Mouse (Mus musculus) C2C12 (cell line): ENCODE data around the gene Castor1. TPM values are rescaled to one million over a fixed set of nuclear protein-coding genes. Genes with fewer than 3 reads are reported as not detected.

ENCODE experiments used
- H3K27me3 ChIP-seq: one replicate; pipeline ENCODE4 v1.6.1; 2011; ENCODE audit not compliant: control insufficient read depth, insufficient read depth, insufficient read length
- H3K36me3 ChIP-seq: one replicate; pipeline ENCODE4 v1.6.1; 2011; ENCODE audit not compliant: control insufficient read depth, insufficient read depth
- H3K4me3 ChIP-seq: one replicate; pipeline ENCODE4 v1.5.1; 2011; ENCODE audit warnings: mild to moderate bottlenecking, control low read depth; ENCODE audit not compliant: poor library complexity, insufficient read depth, severe bottlenecking
- H3K79me2 ChIP-seq: one replicate; pipeline ENCODE4 v1.6.1; 2011; ENCODE audit not compliant: control insufficient read depth, insufficient read depth
- H3K79me3 ChIP-seq: one replicate; pipeline ENCODE4 v1.6.1; 2011; ENCODE audit warnings: low read depth, control low read depth
- H3ac ChIP-seq: one replicate; pipeline ENCODE3; 2011; ENCODE audit warnings: low read depth; ENCODE audit not compliant: control insufficient read depth, insufficient read length
- CEBPB ChIP-seq: IDR thresholded peaks from one replicate; pipeline ENCODE4 v1.6.1; 2011; ENCODE audit warnings: low read depth, mild to moderate bottlenecking, control low read depth, moderate library complexity
- CTCF ChIP-seq: IDR thresholded peaks from one replicate; pipeline ENCODE4 v1.5.1; 2011; ENCODE audit not compliant: control insufficient read depth, insufficient read depth, insufficient read length
- FOSL1 ChIP-seq: IDR thresholded peaks from one replicate; pipeline ENCODE4 v1.8.0; 2011; ENCODE audit warnings: mild to moderate bottlenecking, low read length; ENCODE audit not compliant: poor library complexity, insufficient read depth, severe bottlenecking
- MAX ChIP-seq: IDR thresholded peaks from one replicate; pipeline ENCODE4 v1.6.1; 2011; ENCODE audit warnings: mild to moderate bottlenecking, control low read depth
- MYOD1 ChIP-seq: IDR thresholded peaks from one replicate; pipeline ENCODE4 v1.6.1; 2011; ENCODE audit warnings: low read depth; ENCODE audit not compliant: control insufficient read depth, insufficient read length
- MYOG ChIP-seq: IDR thresholded peaks from one replicate; pipeline ENCODE4 v1.6.1; 2011; ENCODE audit not compliant: control insufficient read depth, insufficient read length; ENCODE audit errors: extremely low read depth
- USF1 ChIP-seq: IDR thresholded peaks from one replicate; pipeline ENCODE4 v1.6.1; 2011; ENCODE audit warnings: low read depth, mild to moderate bottlenecking, control low read depth, moderate library complexity
- polyA plus RNA-seq: library from polyadenylated mRNA; unstranded; fragments of >200 nt; fragmentation: generic; extraction: Trizol; gene quantifications from one replicate; pipeline ENCODE4 v1.2.1, GENCODE M21; 2012; ENCODE audit warnings: missing spikeins

The Castor1 gene
- polyA plus RNA-seq, 1 experiment = 1.5 TPM

GRCm38 (mm10) chr11:4236546-4237067 is 18.6 kb downstream of the Castor1 start:
- TF ChIP-seq USF1 (no peak), FOSL1 (no peak), CEBPB (no peak), CTCF (no peak), MAX (no peak), MYOD1 (no peak), MYOG (no peak)
- H3K79me3 ChIP-seq = no peaks in the 10 kb centered on the region
- no peak overlapping the region for H3K4me3 ChIP-seq
- H3K36me3 ChIP-seq = no peaks in the 10 kb centered on the region
- H3K27me3 ChIP-seq = no peaks in the 10 kb centered on the region
- no peaks in the 10 kb centered on the region for H3K79me2 ChIP-seq
- H3ac ChIP-seq = no peak overlapping the region

- Histone ChIP-seq H3ac (no peak overlapping the region), H3K27me3 (no peaks in the 10 kb centered on the region), H3K79me2 (no peaks in the 10 kb centered on the region), H3K79me3 (no peaks in the 10 kb centered on the region), H3K36me3 (no peaks in the 10 kb centered on the region), H3K4me3 (no peak overlapping the region)
- TF ChIP-seq USF1 = no peak
- no peak for TF ChIP-seq MYOD1
- no peak for TF ChIP-seq MYOG
- no peak for TF ChIP-seq MAX
- TF ChIP-seq FOSL1 = no peak
Measured at GRCm38 (mm10) chr11:4237389-4237912, 19.4 kb downstream of the Castor1 start.

GRCm38 (mm10) chr11:4238167-4238566 is 20.1 kb downstream of the Castor1 start:
- Histone ChIP-seq H3ac (no peak overlapping the region), H3K36me3 (no peaks in the 10 kb centered on the region), H3K27me3 (no peaks in the 10 kb centered on the region), H3K79me3 (no peaks in the 10 kb centered on the region), H3K79me2 (no peaks in the 10 kb centered on the region), H3K4me3 (no peak overlapping the region)
- no peak for TF ChIP-seq CTCF
- TF ChIP-seq MYOG = no peak
- no peak for TF ChIP-seq MAX
- no peak for TF ChIP-seq USF1
- no peak for TF ChIP-seq MYOD1
- no peak for TF ChIP-seq FOSL1

- Histone ChIP-seq H3K79me2 (no peaks in the 10 kb centered on the region), H3K27me3 (no peaks in the 10 kb centered on the region), H3K79me3 (no peaks in the 10 kb centered on the region), H3K36me3 (no peaks in the 10 kb centered on the region), H3ac (no peak overlapping the region), H3K4me3 (no peak overlapping the region)
- TF ChIP-seq FOSL1 (no peak), CEBPB (no peak), MYOG (no peak), USF1 (no peak), CTCF (no peak), MYOD1 (no peak), MAX (no peak)
Measured at GRCm38 (mm10) chr11:4239691-4240090, 21.7 kb downstream of the Castor1 start.

- no peak for TF ChIP-seq MAX
- no peak for TF ChIP-seq MYOD1
- no peak for TF ChIP-seq MYOG
- TF ChIP-seq CTCF = no peak
- TF ChIP-seq CEBPB = no peak
- TF ChIP-seq USF1 = no peak
- no peak for TF ChIP-seq FOSL1
- Histone ChIP-seq H3K79me3 (no peaks in the 10 kb centered on the region), H3K79me2 (no peaks in the 10 kb centered on the region), H3K27me3 (no peaks in the 10 kb centered on the region), H3K4me3 (no peak overlapping the region), H3K36me3 (no peaks in the 10 kb centered on the region), H3ac (no peak overlapping the region)
Measured at GRCm38 (mm10) chr11:4240151-4240550, 22.1 kb downstream of the Castor1 start.

- Histone ChIP-seq H3K27me3 (no peaks in the 10 kb centered on the region), H3ac (no peak overlapping the region), H3K79me2 (no peaks in the 10 kb centered on the region), H3K36me3 (no peaks in the 10 kb centered on the region), H3K4me3 (no peak overlapping the region), H3K79me3 (no peaks in the 10 kb centered on the region)
- TF ChIP-seq USF1 = no peak
Measured at GRCm38 (mm10) chr11:4241180-4241579, 23.2 kb downstream of the Castor1 start.
